Mouse (Mus musculus) ES-Bruce4 (cell line): ENCODE results near the gene Tmem159. TPM values are rescaled to one million over a fixed set of nuclear protein-coding genes. Genes with fewer than 3 reads are reported as not detected.

Experiments used
- H3K27ac ChIP-seq: 2 replicates; pipeline ENCODE4 v1.5.1; 2012; ENCODE audit warnings: low read length, inconsistent platforms; ENCODE audit not compliant: insufficient read depth
- H3K27me3 ChIP-seq: 2 replicates; pipeline ENCODE4 v1.6.1; 2012; ENCODE audit warnings: mild to moderate bottlenecking, low read length, inconsistent platforms; ENCODE audit not compliant: control insufficient read depth, poor library complexity, insufficient read depth, severe bottlenecking
- H3K36me3 ChIP-seq: 2 replicates; pipeline ENCODE4 v1.6.1; 2012; ENCODE audit warnings: inconsistent platforms, mild to moderate bottlenecking, low read length, moderate library complexity; ENCODE audit not compliant: control insufficient read depth, poor library complexity, insufficient read depth, severe bottlenecking
- H3K4me1 ChIP-seq: one replicate; pipeline ENCODE4 v1.8.1; 2011; ENCODE audit warnings: low read length; ENCODE audit not compliant: control insufficient read depth, insufficient read depth
- H3K4me3 ChIP-seq: 2 replicates; pipeline ENCODE4 v1.5.1; 2011; ENCODE audit warnings: low read depth, mild to moderate bottlenecking, low read length
- H3K9ac ChIP-seq: 2 replicates; pipeline ENCODE4 v1.6.1; 2012; ENCODE audit warnings: low read depth, mild to moderate bottlenecking, inconsistent platforms; ENCODE audit not compliant: poor library complexity, severe bottlenecking
- H3K9me3 ChIP-seq: replicated peaks from 2 replicates; pipeline ENCODE4 v1.6.1; 2012; ENCODE audit warnings: mild to moderate bottlenecking, low read length, inconsistent platforms; ENCODE audit not compliant: control insufficient read depth, poor library complexity, insufficient read depth, severe bottlenecking
- CTCF ChIP-seq: IDR thresholded peaks from one replicate; pipeline ENCODE4 v1.8.1; 2011; ENCODE audit warnings: low read depth, low read length
- EP300 ChIP-seq: IDR thresholded peaks from 2 replicates; pipeline ENCODE4 v1.6.1; 2011; ENCODE audit warnings: low read depth, low read length; ENCODE audit not compliant: insufficient read depth
- POLR2A ChIP-seq: IDR thresholded peaks from one replicate; pipeline ENCODE4 v1.8.1; 2011; ENCODE audit warnings: low read length; ENCODE audit not compliant: insufficient read depth
- polyA plus RNA-seq: library from polyadenylated mRNA; stranded (reverse); fragments of >200 nt; gene quantifications from 2 replicates; pipeline ENCODE4 v1.2.4, GENCODE M21; 2011; ENCODE audit warnings: low read depth; ENCODE audit not compliant: missing spikeins, insufficient read depth, insufficient read length

Tmem159 gene
- polyA plus RNA-seq, 1 experiment, result 14.5 TPM

- Histone ChIP-seq H3K36me3 (no peaks in the 10 kb centered on the region), H3K27me3 (no peaks in the 10 kb centered on the region), H3K4me3 (no peak overlapping the region), H3K9ac (no peak overlapping the region), H3K27ac (no peak overlapping the region), H3K4me1 (peaks cover 4% of the 10 kb centered on the region), H3K9me3 (no peaks in the 10 kb centered on the region)
- no peak for TF ChIP-seq POLR2A
- TF ChIP-seq EP300, result no peak
- TF ChIP-seq CTCF, result no peak
Observed at GRCm38 (mm10) chr7:120104975-120105374, 2.8 kb downstream of the Tmem159 start.

- Histone ChIP-seq H3K4me3 (no peak overlapping the region), H3K4me1 (peaks cover 3% of the 10 kb centered on the region), H3K27ac (no peak overlapping the region), H3K9ac (no peak overlapping the region), H3K36me3 (no peaks in the 10 kb centered on the region), H3K27me3 (no peaks in the 10 kb centered on the region; the same call in 1 of the 2 replicates), H3K9me3 (no peaks in the 10 kb centered on the region)
- TF ChIP-seq EP300 (no peak), CTCF (no peak), POLR2A (no peak)
Observed at GRCm38 (mm10) chr7:120106356-120106755, 4.2 kb downstream of the Tmem159 start.

- Histone ChIP-seq H3K4me3 (no peak overlapping the region), H3K27ac (no peak overlapping the region), H3K36me3 (no peaks in the 10 kb centered on the region), H3K9me3 (no peaks in the 10 kb centered on the region), H3K27me3 (no peaks in the 10 kb centered on the region; the same call in 1 of the 2 replicates), H3K4me1 (no peaks in the 10 kb centered on the region), H3K9ac (no peak overlapping the region)
- TF ChIP-seq EP300 (no peak), POLR2A (no peak), CTCF (no peak)
Observed at GRCm38 (mm10) chr7:120109676-120110075, 7.5 kb downstream of the Tmem159 start.

GRCm38 (mm10) chr7:120116976-120117375, 14.8 kb downstream of the Tmem159 start:
- H3K4me3 ChIP-seq, result no peak overlapping the region
- H3K27ac ChIP-seq, result no peak overlapping the region
- no peaks in the 10 kb centered on the region for H3K4me1 ChIP-seq
- no peaks in the 10 kb centered on the region for H3K9me3 ChIP-seq
- H3K36me3 ChIP-seq, result no peaks in the 10 kb centered on the region
- TF ChIP-seq CTCF (no peak), EP300 (no peak), POLR2A (no peak)
- no peaks in the 10 kb centered on the region for H3K27me3 ChIP-seq
- no peak overlapping the region for H3K9ac ChIP-seq

GRCm38 (mm10) chr7:120117529-120117928, 15.4 kb downstream of the Tmem159 start:
- Histone ChIP-seq H3K4me3 (no peak overlapping the region), H3K36me3 (no peaks in the 10 kb centered on the region), H3K4me1 (no peaks in the 10 kb centered on the region), H3K27me3 (no peaks in the 10 kb centered on the region), H3K27ac (no peak overlapping the region), H3K9me3 (no peaks in the 10 kb centered on the region), H3K9ac (no peak overlapping the region)
- no peak for TF ChIP-seq POLR2A
- TF ChIP-seq EP300, result no peak
- TF ChIP-seq CTCF, result no peak

- H3K9me3 ChIP-seq, result no peaks in the 10 kb centered on the region
- no peak overlapping the region for H3K27ac ChIP-seq
- no peak overlapping the region for H3K4me3 ChIP-seq
- no peaks in the 10 kb centered on the region for H3K27me3 ChIP-seq
- no peaks in the 10 kb centered on the region for H3K4me1 ChIP-seq
- no peaks in the 10 kb centered on the region for H3K36me3 ChIP-seq
- TF ChIP-seq EP300 (no peak), CTCF (no peak)
- H3K9ac ChIP-seq, result no peak overlapping the region
Observed at GRCm38 (mm10) chr7:120123776-120124175, 21.6 kb downstream of the Tmem159 start.
